Mouse (Mus musculus) adrenal gland (tissue): ENCODE results near the gene Mlycd.
"Not testable (repeated sequence)": the region's sequence is repeated elsewhere in the genome, so short reads cannot be mapped to it uniquely, and the experiment has no call there.

ENCODE experiments used
- intact Hi-C: fragments of 180-260 bp; cut with DNase I; formaldehyde crosslinking; loops from one replicate; pipeline ENCODE4 v1.15.1; 2025
- long read RNA-seq, 2 experiments: library from polyadenylated mRNA; unstranded; transcript quantifications; one replicate each; pipeline ENCODE4 v2.0.0; 2020; ENCODE audit warnings: borderline replicate concordance in 1 of 2; ENCODE audit not compliant: insufficient replicate concordance in 1 of 2

Gene Mlycd
- long read RNA-seq, experiment 1, transcript Mlycd-201 (5 exons, 2,128 nt) = major isoform, 41 of 44 reads
- long read RNA-seq, experiment 1, partial matches to known transcripts = 2 of 44 reads
- long read RNA-seq, experiment 1, other reads (novel, unspliced or antisense) = 1 of 44 reads
- long read RNA-seq, experiment 2, transcript Mlycd-201 (5 exons, 2,128 nt) = major isoform, 51 of 58 reads
- long read RNA-seq, experiment 2, partial matches to known transcripts = 0 of 58 reads
- long read RNA-seq, experiment 2, other reads (novel, unspliced or antisense) = 7 of 58 reads

DNA sequence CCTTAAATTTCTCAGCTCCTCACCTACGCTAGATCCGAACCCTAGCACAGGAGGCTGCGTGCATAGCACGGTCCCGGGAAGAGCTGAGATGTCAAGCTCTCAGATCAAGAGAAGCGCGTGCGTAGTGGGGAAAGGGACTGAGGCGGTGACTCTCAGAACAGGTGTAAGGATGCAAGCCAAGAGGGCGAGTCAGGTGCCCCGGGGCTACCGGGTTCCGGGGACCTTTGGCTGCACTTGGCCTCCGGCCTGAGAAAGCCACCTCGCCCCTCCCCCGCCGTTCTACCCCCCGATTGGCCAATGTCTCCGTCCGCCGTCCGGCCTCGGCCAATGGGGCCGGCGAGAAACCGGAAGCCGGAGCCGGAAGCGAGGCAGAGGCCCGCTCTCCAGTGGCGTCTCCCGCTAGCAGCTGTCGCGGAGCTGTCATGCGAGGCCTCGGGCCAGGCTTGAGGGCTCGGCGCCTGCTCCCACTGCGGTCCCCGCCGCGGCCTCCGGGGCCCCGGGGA, at the start of gene Mlycd:
Gene Mlycd, plus strand, starts transcription at position 355 of the 503 bp plus-strand sequence.
- intact Hi-C loops = no loop called here

GRCm38 (mm10) chr8:119345029-119345682, 49.5 kb upstream of the Mlycd start:
- intact Hi-C loops = no loop called here

DNA sequence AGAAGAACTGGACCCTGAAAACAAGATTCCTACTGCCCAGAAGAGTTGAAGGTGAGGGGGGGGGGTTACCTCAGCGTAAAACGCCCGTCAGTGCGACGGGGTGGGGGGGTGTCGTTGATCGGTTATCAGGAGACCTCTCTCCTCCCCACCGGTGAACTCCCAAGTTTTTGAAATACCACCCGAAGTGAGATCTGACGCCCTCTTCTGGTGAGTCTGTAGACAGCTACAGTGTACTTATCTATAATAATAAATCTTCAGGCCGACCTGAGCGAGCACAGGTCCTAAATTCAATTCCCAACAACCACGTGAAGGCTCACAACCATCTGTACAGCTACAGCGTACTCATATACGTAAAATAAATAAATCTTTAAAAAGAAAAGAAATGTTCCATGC, 49.0 kb upstream of the Mlycd start:
- intact Hi-C loops = no loop called here

DNA sequence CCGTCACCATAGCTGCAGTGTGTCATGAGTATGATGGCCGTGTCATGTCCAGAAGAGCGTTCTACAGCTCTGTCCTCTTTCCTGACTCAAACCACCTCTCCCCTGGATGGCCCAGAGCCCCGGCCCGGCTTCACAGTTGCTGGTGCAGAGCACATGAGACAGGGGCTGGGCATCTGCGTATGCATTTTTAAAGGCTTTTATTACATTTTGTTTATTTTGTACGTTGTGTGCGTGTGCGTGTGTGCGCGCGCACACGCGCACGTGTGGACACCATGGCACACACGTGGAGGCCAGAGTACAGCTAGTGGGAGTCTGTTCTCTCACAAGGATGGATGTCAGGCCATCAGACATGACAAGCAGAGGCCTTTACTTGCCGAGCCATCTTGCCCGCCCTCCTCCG, 43.0 kb upstream of the Mlycd start:
- intact Hi-C loops = no loop called here

DNA sequence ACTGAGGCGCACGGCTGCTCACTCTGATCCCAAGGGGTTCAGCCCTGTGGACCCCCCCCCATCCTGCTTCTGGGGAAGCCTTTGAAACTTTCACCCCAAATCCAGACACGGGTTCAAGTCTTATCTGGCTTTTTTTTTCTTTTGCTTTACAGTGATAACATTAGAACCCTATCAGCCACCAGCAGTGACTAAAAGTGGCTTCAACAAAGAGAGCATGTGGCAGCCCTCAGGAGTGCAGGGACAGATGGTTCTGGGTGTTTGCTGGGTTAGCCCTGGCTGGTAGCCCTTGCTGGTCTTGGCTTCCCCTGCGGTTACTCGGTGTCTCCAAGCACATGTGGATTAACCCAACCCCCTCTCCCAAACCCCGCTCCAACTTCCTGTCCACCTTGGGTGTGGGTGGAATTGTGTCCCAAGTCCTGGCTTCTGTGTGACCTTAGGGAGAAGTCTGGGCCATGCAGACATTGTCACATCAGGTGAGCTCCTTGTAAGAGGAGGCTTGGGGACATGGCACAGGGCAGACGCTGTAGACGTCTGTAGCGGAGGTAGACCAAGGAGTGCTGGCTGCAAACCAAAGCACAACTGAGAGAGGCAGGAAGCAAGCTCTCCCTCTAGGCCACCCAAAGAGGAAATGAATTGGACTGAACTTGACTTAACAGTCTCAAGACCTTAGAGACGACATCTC, 41.6 kb upstream of the Mlycd start:
- intact Hi-C loops = no loop called here

GRCm38 (mm10) chr8:119353659-119354023, 41.0 kb upstream of the Mlycd start:
- intact Hi-C loops = no loop called here

DNA sequence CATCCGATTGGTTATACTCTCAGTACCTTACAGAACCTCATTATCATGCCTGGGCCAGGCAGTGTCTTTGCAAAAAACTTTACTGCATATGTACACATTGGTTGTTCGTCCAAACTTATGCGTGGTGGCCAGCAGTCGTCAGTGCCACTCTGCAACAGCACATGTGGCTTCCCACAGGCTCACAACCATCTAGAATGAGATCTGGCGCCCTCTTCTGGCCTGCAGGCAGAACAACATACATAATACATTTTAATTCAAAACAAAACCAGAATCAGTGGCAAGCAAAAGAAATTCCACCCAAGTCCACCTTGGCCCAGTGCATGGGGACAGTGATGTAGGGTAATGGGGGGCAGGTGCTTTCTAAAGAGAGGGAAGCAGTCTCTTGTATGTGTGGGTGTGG, 38.0 kb upstream of the Mlycd start:
- intact Hi-C loops = not testable (repeated sequence)

- intact Hi-C loops = no loop called here
Observed at GRCm38 (mm10) chr8:119358175-119358574, 36.5 kb upstream of the Mlycd start.

GRCm38 (mm10) chr8:119358836-119359235, 35.8 kb upstream of the Mlycd start:
- intact Hi-C loops = no loop called here

GRCm38 (mm10) chr8:119360686-119361295, 33.9 kb upstream of the Mlycd start:
- intact Hi-C loops = no loop called here

- intact Hi-C loops = not testable (repeated sequence)
Observed at GRCm38 (mm10) chr8:119374716-119375115, 20.0 kb upstream of the Mlycd start.

- intact Hi-C loops = no loop called here
Observed at GRCm38 (mm10) chr8:119378476-119378875, 16.2 kb upstream of the Mlycd start.

DNA sequence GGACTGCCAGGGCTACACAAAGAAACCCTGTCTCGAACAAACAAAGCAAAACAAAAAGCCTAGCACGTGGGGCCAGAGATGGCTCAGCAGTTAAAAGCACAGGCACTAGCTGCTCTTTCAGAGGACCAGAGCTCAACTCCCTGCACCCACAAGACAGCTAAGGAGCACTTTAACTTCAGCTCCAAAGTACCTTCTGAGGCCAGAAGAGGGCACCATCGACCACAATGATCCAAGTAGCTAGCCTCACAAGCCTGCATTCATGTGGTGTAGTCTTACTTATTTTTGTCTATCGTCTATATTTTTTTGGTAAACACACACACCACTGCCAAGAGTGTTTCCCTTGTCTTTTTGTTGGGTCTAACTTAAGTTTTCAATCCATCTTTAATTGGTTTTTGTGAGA, 14.1 kb upstream of the Mlycd start:
- intact Hi-C loops = loop anchor here (5.0 kb wide), 1 partner anchor 153 kb away; no protein-coding TSS in a partner anchor

DNA sequence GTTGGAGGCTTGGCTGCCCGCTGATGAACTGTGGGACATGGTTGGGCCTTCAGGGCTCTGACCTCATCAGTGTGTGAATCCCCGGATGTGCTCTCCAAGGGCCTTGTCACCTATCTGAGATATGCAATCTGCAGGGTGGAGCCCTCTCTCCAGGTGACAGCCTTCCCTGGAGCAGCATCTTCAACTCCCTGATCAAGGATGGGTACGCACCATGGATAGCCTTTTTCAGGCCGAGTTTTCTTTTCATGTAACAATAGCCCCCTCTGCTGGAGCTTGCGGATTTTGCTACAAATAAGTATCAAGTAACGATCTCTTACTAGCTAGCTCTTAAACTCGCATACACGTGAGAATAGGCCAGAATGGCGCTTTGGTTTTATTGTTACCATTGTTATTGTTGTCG, 10.2 kb upstream of the Mlycd start:
- intact Hi-C loops = loop anchor here (5.0 kb wide), 1 partner anchor 157 kb away; no protein-coding TSS in a partner anchor

DNA sequence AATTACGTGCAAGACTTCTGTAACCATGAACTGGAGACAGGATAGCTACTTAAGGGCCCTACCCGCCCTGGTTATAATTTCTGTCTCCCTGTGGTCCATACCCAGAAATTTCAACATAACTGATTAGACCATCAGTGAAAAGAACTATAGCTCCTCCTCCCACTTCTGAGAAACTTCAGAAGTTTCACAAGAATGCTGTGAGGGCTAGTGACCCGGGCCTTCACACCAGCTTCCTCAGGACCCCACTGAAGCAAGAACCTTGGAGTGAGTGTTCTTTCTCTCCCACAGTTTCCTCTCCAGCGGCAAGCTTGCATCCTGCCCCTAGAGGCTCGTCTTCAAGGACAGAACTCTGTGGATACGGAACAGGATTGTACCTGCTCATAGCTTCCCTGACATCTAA, 8.8 kb upstream of the Mlycd start:
- intact Hi-C loops = no loop called here

- intact Hi-C loops = no loop called here
Observed at GRCm38 (mm10) chr8:119386988-119387387, 7.7 kb upstream of the Mlycd start.

DNA sequence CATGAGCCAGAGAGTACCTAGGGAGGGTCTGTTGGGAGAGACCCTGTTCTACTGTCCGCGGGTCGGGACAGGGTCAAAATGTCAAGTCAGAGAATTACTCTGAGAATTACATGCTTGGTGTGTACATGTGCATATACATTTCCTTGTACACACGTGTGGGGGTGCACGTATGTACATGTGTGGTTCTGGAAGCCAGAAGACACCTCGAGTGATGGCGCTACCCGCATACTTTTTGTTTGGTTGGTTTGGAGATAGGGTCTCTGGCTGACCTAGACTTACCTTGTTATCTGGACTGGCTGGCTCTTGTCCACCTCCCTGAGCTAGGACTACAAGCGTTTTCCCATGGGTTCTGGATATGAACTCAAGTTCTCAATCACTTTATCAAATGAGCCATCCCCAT, 581 bp upstream of the Mlycd start:
- intact Hi-C loops = no loop called here

DNA sequence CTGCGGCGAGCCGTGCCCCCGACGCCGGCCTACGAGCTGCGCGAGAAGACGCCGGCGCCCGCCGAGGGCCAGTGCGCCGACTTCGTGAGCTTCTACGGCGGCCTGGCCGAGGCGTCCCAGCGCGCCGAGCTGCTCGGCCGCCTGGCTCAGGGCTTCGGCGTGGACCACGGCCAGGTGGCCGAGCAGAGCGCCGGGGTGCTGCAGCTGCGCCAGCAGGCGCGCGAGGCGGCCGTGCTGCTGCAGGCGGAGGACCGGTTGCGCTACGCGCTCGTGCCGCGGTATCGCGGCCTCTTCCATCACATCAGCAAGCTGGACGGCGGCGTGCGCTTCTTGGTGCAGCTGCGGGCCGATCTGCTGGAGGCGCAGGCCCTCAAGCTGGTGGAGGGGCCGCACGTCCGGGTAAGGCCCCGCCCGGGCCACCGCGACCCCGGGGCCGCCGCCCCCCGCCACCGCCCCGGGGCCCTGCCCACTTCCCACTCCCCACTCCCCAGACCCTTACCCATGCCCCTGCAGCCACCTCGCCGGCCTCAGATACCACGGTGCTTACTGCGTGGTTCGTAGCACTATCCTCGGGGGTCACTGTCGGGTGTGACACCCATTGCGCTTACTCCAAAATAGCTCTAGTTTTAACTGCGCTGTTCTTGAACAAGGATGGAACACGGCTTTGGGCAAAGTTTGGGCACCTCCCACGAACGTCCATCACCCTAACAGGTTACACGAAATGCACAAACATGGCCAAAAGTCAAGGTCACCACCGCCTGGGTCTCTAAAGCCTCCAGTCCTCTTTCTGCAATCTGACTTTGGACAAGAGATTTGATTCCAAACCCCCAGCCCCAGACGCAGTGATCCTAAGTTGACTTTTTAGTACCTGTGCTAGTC, 633 bp downstream of the Mlycd start:
- intact Hi-C loops = no loop called here

GRCm38 (mm10) chr8:119398558-119398957, 3.9 kb downstream of the Mlycd start:
- intact Hi-C loops = no loop called here

- intact Hi-C loops = no loop called here
Observed at GRCm38 (mm10) chr8:119399255-119399654, 4.6 kb downstream of the Mlycd start.
